Mouse (Mus musculus): ENCODE data around the gene 9530077C05Rik. TPM values are rescaled to one million over a fixed set of nuclear protein-coding genes. Genes with fewer than 3 reads are reported as not detected.
"Not testable (repeated sequence)": the region's sequence is repeated elsewhere in the genome, so short reads cannot be mapped to it uniquely, and the experiment has no call there.

The 9530077C05Rik gene
- polyA plus RNA-seq, 1 experiment from 2014 or later = 19.7 TPM

DNA sequence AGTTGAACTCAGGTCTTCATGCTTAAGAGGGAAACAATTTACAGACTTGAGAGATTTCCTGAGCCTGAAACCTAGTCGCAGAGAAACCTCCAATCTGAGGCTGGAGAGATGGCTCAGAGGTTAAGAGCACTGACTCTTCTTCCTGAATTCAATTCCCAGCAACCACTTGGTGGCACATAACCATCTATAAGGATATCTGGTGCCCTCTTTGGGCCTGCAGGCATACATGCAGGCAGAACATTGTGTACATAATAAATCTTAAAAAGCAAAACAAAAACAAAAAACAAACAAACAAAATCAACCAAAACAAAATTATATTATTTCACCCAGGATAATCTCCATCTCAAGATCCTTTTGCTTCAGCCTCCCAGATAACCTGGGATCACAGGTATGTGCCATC is 27.5 kb downstream of the 9530077C05Rik start:
- Histone ChIP-seq H3K9me3 (replicated peaks; ENCODE audit: control insufficient read depth, low read length, poor library complexity, severe bottlenecking) (no peaks in the 10 kb centered on the region), H3K27ac (ENCODE audit: low read length) (no peak overlapping the region), H3K27me3 (ENCODE audit: control insufficient read depth, insufficient read depth, low read depth, low read length) (no peaks in the 10 kb centered on the region), H3K9ac (ENCODE audit: low read depth, low read length) (no peak overlapping the region), H3K36me3 (ENCODE audit: control insufficient read depth, insufficient read depth, low read length) (peaks cover 17% of the 10 kb centered on the region), H3K4me3 (ENCODE audit: low read depth, low read length) (no peak overlapping the region), H3K4me2 (ENCODE audit: low read length) (no peak overlapping the region), H3K4me1 (ENCODE audit: control insufficient read depth, insufficient read depth, low read length) (no peaks in the 10 kb centered on the region)
- no peak for ATAC-seq
- WGBS = 66% methylated on average over 1 of the region's 1 CpGs

DNA sequence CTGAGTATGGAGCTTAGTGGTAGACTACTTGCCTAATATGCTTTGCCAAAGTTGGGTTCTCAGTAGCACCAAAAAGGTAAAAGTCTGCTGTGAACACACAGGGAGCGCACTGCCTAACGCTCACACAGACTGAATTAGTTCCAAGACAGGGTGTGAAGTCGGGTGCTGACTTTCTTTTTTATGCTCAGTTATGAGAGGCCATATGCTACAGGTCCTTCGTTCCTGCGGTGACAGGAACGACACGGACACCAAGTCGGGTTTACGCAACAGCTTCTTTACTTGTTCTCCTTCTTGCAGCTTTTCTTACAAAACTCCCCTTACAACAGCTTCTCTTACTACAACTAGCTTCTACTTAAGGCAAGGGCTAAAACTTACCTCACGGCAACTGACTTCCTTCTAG is 31.8 kb downstream of the 9530077C05Rik start:
- no peaks in the 10 kb centered on the region for H3K27me3 ChIP-seq (ENCODE audit: control insufficient read depth, insufficient read depth, low read depth, low read length)
- no peaks in the 10 kb centered on the region for H3K9me3 ChIP-seq (replicated peaks; ENCODE audit: control insufficient read depth, low read length, poor library complexity, severe bottlenecking)
- no peaks in the 10 kb centered on the region for H3K4me1 ChIP-seq (ENCODE audit: control insufficient read depth, insufficient read depth, low read length)
- WGBS = 93% methylated on average over 10 of the region's 10 CpGs
- H3K9ac ChIP-seq (ENCODE audit: low read depth, low read length) = no peak overlapping the region
- no peak overlapping the region for H3K4me3 ChIP-seq (ENCODE audit: low read depth, low read length)
- no peak for ATAC-seq
- H3K36me3 ChIP-seq (ENCODE audit: control insufficient read depth, insufficient read depth, low read length) = peaks cover 23% of the 10 kb centered on the region
- no peak overlapping the region for H3K4me2 ChIP-seq (ENCODE audit: low read length)
- H3K27ac ChIP-seq (ENCODE audit: low read length) = no peak overlapping the region

DNA sequence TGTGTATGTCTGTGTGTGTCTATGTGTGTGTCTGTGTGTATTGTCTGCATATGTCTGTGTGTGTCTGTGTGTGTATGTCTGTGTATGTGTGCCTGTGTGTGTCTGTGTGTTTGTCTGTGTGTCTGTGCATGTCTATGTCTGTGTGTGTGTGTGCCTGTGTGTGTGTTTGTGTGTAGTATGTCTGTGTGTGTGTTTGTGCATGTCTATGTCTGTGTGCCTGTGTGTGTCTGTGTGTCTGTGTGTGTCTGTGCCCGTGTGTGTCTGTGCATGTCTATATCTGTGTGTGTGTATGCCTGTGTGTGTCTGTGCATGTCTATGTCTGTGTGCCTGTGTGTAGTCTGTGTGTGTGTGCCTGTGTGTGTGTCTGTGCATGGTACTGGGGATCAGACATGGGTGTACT is 33.8 kb downstream of the 9530077C05Rik start:
- Histone ChIP-seq H3K27ac (ENCODE audit: low read length) (no peak overlapping the region), H3K4me3 (ENCODE audit: low read depth, low read length) (no peak overlapping the region), H3K36me3 (ENCODE audit: control insufficient read depth, insufficient read depth, low read length) (peaks cover 36% of the 10 kb centered on the region), H3K9ac (ENCODE audit: low read depth, low read length) (no peak overlapping the region), H3K27me3 (ENCODE audit: control insufficient read depth, insufficient read depth, low read depth, low read length) (no peaks in the 10 kb centered on the region), H3K4me1 (ENCODE audit: control insufficient read depth, insufficient read depth, low read length) (no peaks in the 10 kb centered on the region), H3K4me2 (ENCODE audit: low read length) (no peak overlapping the region), H3K9me3 (replicated peaks; ENCODE audit: control insufficient read depth, low read length, poor library complexity, severe bottlenecking) (no peaks in the 10 kb centered on the region)
- ATAC-seq = 0 out of 2 replicates have a peak, but pooled peaks have one; percentile 17
- 83% methylated on average over 1 of the region's 1 CpGs for WGBS

DNA sequence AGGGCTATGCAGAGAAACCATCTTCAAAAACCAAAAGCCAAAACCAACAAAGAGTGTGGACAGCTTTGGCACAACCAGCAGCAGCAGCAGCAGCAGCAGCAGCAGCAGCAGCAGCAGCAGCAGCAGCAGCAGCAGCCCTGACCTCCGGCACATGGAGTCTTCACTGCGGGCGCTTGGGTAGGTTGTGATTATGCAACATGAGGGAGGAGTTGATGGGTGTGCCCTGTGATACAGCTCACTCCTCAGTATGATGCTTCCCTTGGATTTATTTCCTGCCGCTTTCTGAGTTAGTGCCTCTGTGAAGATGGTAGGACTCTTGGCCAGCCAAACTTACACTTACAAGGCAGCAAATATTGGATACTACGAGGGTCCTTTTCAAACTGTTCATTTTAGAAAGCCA is 35.9 kb downstream of the 9530077C05Rik start:
- H3K4me1 ChIP-seq (ENCODE audit: control insufficient read depth, insufficient read depth, low read length) = no peaks in the 10 kb centered on the region
- H3K4me3 ChIP-seq (ENCODE audit: low read depth, low read length) = no peak overlapping the region
- no peak overlapping the region for H3K27ac ChIP-seq (ENCODE audit: low read length)
- no peaks in the 10 kb centered on the region for H3K9me3 ChIP-seq (replicated peaks; ENCODE audit: control insufficient read depth, low read length, poor library complexity, severe bottlenecking)
- no peak overlapping the region for H3K9ac ChIP-seq (ENCODE audit: low read depth, low read length)
- H3K27me3 ChIP-seq (ENCODE audit: control insufficient read depth, insufficient read depth, low read depth, low read length) = no peaks in the 10 kb centered on the region
- no peak overlapping the region for H3K4me2 ChIP-seq (ENCODE audit: low read length)
- WGBS = 95% methylated on average over 5 of the region's 5 CpGs
- no peak for ATAC-seq
- H3K36me3 ChIP-seq (ENCODE audit: control insufficient read depth, insufficient read depth, low read length) = peaks cover 39% of the 10 kb centered on the region

DNA sequence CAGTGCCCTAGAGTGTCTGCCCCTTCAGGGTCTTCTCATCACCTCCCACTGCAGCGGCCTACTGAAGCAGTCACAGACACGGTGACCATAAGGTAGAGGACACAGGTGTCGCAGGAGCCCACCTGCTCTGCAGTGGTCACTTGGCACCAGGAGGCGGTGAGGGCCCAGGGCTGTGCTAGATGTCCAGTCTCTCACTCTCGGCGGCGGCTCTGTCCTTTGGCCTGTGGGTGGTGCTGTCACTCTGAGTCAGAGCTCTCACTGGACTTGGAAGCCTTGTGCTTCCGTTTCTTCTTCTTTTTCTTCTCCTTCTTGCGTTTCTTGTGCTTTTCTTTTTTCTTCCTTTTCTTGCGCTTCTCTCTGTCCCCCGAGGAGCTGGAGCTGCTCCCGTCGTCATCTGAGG is 37.1 kb downstream of the 9530077C05Rik start:
- Histone ChIP-seq H3K36me3 (ENCODE audit: control insufficient read depth, insufficient read depth, low read length) (peaks cover 35% of the 10 kb centered on the region), H3K4me1 (ENCODE audit: control insufficient read depth, insufficient read depth, low read length) (no peaks in the 10 kb centered on the region), H3K9me3 (replicated peaks; ENCODE audit: control insufficient read depth, low read length, poor library complexity, severe bottlenecking) (no peaks in the 10 kb centered on the region), H3K27me3 (ENCODE audit: control insufficient read depth, insufficient read depth, low read depth, low read length) (no peaks in the 10 kb centered on the region), H3K27ac (ENCODE audit: low read length) (no peak overlapping the region), H3K4me2 (ENCODE audit: low read length) (no peak overlapping the region), H3K9ac (ENCODE audit: low read depth, low read length) (no peak overlapping the region), H3K4me3 (ENCODE audit: low read depth, low read length) (no peak overlapping the region)
- WGBS = 77% methylated on average over 13 of the region's 13 CpGs
- ATAC-seq = no peak

DNA sequence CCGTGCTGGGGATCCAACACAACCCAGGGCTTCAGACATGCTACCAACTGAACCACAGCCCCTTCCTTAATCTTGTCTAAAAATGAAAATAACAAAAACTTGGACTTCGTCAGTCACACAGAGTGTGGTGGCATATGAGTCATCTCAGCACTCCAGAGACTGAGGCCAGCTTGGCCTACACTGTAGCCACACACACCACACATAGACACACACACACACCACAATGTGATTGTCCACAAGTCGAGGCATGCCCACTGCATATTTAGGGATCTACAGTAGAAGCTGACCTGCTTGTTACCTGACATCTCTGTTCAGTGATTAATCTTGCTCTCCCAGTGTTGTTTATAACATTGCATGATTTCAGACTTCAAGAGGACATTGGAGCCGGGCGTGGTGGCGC is 37.9 kb downstream of the 9530077C05Rik start:
- Histone ChIP-seq H3K4me3 (ENCODE audit: low read depth, low read length) (no peak overlapping the region), H3K36me3 (ENCODE audit: control insufficient read depth, insufficient read depth, low read length) (peaks cover 35% of the 10 kb centered on the region), H3K4me2 (ENCODE audit: low read length) (no peak overlapping the region), H3K9ac (ENCODE audit: low read depth, low read length) (no peak overlapping the region), H3K27ac (ENCODE audit: low read length) (no peak overlapping the region), H3K4me1 (ENCODE audit: control insufficient read depth, insufficient read depth, low read length) (no peaks in the 10 kb centered on the region), H3K27me3 (ENCODE audit: control insufficient read depth, insufficient read depth, low read depth, low read length) (no peaks in the 10 kb centered on the region), H3K9me3 (replicated peaks; ENCODE audit: control insufficient read depth, low read length, poor library complexity, severe bottlenecking) (no peaks in the 10 kb centered on the region)
- no peak for ATAC-seq
- 96% methylated on average over 6 of the region's 6 CpGs for WGBS

DNA sequence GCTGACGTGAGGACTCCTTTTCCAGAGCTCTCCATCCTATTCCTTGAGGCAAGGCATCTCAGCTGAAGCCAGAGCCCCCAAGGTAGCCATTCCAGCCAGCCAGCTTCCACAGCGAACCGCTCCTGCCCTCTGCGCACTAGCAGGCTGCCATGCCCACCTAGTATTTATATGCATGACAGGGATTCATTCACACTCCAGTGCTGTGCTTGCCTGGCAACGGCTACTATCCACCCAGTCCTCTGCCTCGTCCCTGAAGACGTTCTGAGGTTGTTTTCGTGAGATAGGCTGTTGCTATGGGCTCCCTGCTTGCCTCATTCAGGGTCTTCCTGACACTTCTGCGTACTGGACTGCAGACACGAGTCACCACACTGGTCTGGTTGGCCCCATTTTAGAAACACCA is 41.4 kb downstream of the 9530077C05Rik start:
- no peaks in the 10 kb centered on the region for H3K4me1 ChIP-seq (ENCODE audit: control insufficient read depth, insufficient read depth, low read length)
- no peak overlapping the region for H3K4me3 ChIP-seq (ENCODE audit: low read depth, low read length)
- no peak overlapping the region for H3K9ac ChIP-seq (ENCODE audit: low read depth, low read length)
- no peak overlapping the region for H3K4me2 ChIP-seq (ENCODE audit: low read length)
- H3K27ac ChIP-seq (ENCODE audit: low read length) = no peak overlapping the region
- H3K9me3 ChIP-seq (replicated peaks; ENCODE audit: control insufficient read depth, low read length, poor library complexity, severe bottlenecking) = no peaks in the 10 kb centered on the region
- ATAC-seq = no peak
- H3K27me3 ChIP-seq (ENCODE audit: control insufficient read depth, insufficient read depth, low read depth, low read length) = no peaks in the 10 kb centered on the region
- 91% methylated on average over 10 of the region's 10 CpGs for WGBS
- peaks cover 50% of the 10 kb centered on the region for H3K36me3 ChIP-seq (ENCODE audit: control insufficient read depth, insufficient read depth, low read length)

DNA sequence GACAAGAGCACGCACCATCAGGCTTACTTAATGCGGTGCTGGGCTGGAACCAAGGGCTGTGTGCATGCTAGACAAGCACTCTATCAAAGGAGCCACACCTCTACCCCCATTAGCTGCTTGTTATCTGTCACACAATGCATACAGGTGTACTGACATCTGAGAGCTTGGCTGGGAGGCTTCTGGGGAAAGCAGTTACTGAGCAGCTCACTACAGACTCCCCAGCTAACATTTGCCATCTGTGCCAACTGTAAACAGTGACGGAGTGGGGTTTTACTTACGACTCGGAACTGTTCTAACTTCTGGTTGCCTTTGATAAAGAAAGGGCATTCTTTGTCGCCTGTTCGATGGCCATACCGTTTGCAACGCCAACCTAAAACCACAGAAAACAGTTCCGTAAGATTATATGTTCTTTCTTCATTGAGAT is 42.2 kb downstream of the 9530077C05Rik start:
- Histone ChIP-seq H3K9me3 (replicated peaks; ENCODE audit: control insufficient read depth, low read length, poor library complexity, severe bottlenecking) (no peaks in the 10 kb centered on the region), H3K4me1 (ENCODE audit: control insufficient read depth, insufficient read depth, low read length) (no peaks in the 10 kb centered on the region), H3K36me3 (ENCODE audit: control insufficient read depth, insufficient read depth, low read length) (peaks cover 43% of the 10 kb centered on the region), H3K4me2 (ENCODE audit: low read length) (no peak overlapping the region), H3K27me3 (ENCODE audit: control insufficient read depth, insufficient read depth, low read depth, low read length) (no peaks in the 10 kb centered on the region), H3K9ac (ENCODE audit: low read depth, low read length) (no peak overlapping the region), H3K4me3 (ENCODE audit: low read depth, low read length) (no peak overlapping the region), H3K27ac (ENCODE audit: low read length) (no peak overlapping the region)
- 93% methylated on average over 10 of the region's 10 CpGs for whole genome bisulfite sequencing
- ATAC-seq = no peak

DNA sequence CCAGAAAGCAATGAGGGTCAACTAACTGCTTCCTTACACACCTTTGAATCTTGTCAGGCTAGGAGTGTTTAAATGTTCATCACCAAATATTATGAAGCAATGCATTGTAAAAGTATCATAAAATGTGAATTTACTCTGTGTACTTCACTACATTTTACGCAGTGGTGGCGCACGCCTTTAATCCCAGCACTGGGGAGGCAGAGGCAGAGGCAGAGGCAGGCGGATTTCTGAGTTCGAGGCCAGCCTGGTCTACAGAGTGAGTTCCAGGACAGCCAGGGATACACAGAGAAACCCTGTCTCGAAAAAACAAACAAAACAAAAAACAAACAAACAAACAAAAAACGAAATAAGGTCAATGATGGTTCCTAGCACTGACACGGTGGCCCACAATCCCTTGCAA is 42.7 kb downstream of the 9530077C05Rik start, which contains the start of gene Gm17545:
Gm17545 (plus strand) TSS at position 301 of the 400 bp plus-strand sequence.
- H3K9ac ChIP-seq (ENCODE audit: low read depth, low read length); H3K27ac ChIP-seq (ENCODE audit: low read length); ATAC-seq; H3K4me3 ChIP-seq (ENCODE audit: low read depth, low read length); H3K27me3 ChIP-seq (ENCODE audit: control insufficient read depth, insufficient read depth, low read depth, low read length); H3K9me3 ChIP-seq (replicated peaks; ENCODE audit: control insufficient read depth, low read length, poor library complexity, severe bottlenecking); H3K4me2 ChIP-seq (ENCODE audit: low read length); H3K4me1 ChIP-seq (ENCODE audit: control insufficient read depth, insufficient read depth, low read length): not testable (repeated sequence)
- 94% methylated on average over 8 of the region's 8 CpGs for WGBS
- H3K36me3 ChIP-seq (ENCODE audit: control insufficient read depth, insufficient read depth, low read length) = peaks cover 41% of the 10 kb centered on the region

DNA sequence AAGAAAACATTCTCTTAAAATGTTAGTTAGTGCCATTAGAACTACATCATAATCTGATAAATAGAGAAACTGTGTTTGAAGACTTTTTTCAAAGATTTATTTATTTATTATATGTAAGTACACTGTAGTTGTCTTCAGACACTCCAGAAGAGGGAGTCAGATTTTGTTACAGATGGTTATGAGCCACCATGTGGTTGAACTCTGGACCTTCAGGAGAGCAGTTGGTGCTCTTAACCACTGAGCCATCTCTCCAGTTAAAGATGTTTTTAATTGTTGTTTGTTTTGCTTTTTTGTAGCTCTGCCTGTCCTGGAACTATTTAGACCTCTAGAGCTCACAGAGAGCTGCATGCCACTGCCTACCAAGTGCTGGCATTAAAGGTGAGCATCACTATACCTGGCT is 43.7 kb downstream of the 9530077C05Rik start:
- no peaks in the 10 kb centered on the region for H3K27me3 ChIP-seq (ENCODE audit: control insufficient read depth, insufficient read depth, low read depth, low read length)
- H3K9ac ChIP-seq (ENCODE audit: low read depth, low read length) = no peak overlapping the region
- H3K27ac ChIP-seq (ENCODE audit: low read length) = no peak overlapping the region
- no peak overlapping the region for H3K4me2 ChIP-seq (ENCODE audit: low read length)
- H3K9me3 ChIP-seq (replicated peaks; ENCODE audit: control insufficient read depth, low read length, poor library complexity, severe bottlenecking) = no peaks in the 10 kb centered on the region
- ATAC-seq = no peak
- H3K36me3 ChIP-seq (ENCODE audit: control insufficient read depth, insufficient read depth, low read length) = peaks cover 34% of the 10 kb centered on the region
- no peaks in the 10 kb centered on the region for H3K4me1 ChIP-seq (ENCODE audit: control insufficient read depth, insufficient read depth, low read length)
- no peak overlapping the region for H3K4me3 ChIP-seq (ENCODE audit: low read depth, low read length)

Measured in midbrain, embryonic 16.5 days (tissue).